Mouse (Mus musculus) MEL (cell line): Measurements from ENCODE around the gene Gdf7. TPM values are rescaled to one million over a fixed set of nuclear protein-coding genes. Genes with fewer than 3 reads are reported as not detected.

ENCODE experiments used
- DNase-seq: peaks from one replicate; pipeline ENCODE4 v3.0.0; 2011; ENCODE audit warnings: low read depth, low spot score
- H3K27ac ChIP-seq: 2 replicates; pipeline ENCODE4 v1.5.1; 2012; ENCODE audit warnings: low read depth, mild to moderate bottlenecking, control low read depth, low read length, moderate library complexity; ENCODE audit not compliant: control insufficient read depth
- H3K27me3 ChIP-seq, 2 experiments: fragments of 150-350 bp in 1 of 2; sonication (generic) in 1 of 2; 2 replicates each; pipeline ENCODE4 v1.6.1; 2012; ENCODE audit warnings: low read length in 2 of 2, mild to moderate bottlenecking in 2 of 2, improper control_type of control experiment in 1 of 2, moderate library complexity in 1 of 2; ENCODE audit not compliant: insufficient read depth in 2 of 2, control insufficient read depth in 1 of 2
- H3K36me3 ChIP-seq, 2 experiments: 2 replicates each; pipeline ENCODE4 v1.6.1; 2012 to 2014; ENCODE audit warnings: low read length in 2 of 2, improper control_type of control experiment in 1 of 2, inconsistent platforms in 1 of 2, mild to moderate bottlenecking in 1 of 2; ENCODE audit not compliant: insufficient read depth in 2 of 2, control insufficient read depth in 1 of 2
- H3K4me1 ChIP-seq, 2 experiments: fragments of 150-350 bp in 1 of 2; sonication (generic) in 1 of 2; 2 replicates each; pipeline ENCODE4 v1.6.1; 2012; ENCODE audit warnings: low read length in 2 of 2, improper control_type of control experiment in 1 of 2, mild to moderate bottlenecking in 1 of 2; ENCODE audit not compliant: insufficient read depth in 2 of 2, control insufficient read depth in 1 of 2
- H3K4me3 ChIP-seq, 2 experiments: fragments of 150-350 bp in 1 of 2; sonication (generic) in 1 of 2; 2 replicates each; pipeline ENCODE4 v1.5.1; 2012; ENCODE audit warnings: low read depth in 2 of 2, low read length in 2 of 2, mild to moderate bottlenecking in 2 of 2, moderate library complexity in 2 of 2, control low read depth in 1 of 2, improper control_type of control experiment in 1 of 2; ENCODE audit not compliant: control insufficient read depth in 1 of 2, insufficient read depth in 1 of 2
- H3K79me2 ChIP-seq: 2 replicates; pipeline ENCODE4 v1.6.1; 2012; ENCODE audit warnings: mild to moderate bottlenecking, low read length, moderate library complexity; ENCODE audit not compliant: control insufficient read depth, poor library complexity, insufficient read depth
- H3K9ac ChIP-seq: 2 replicates; pipeline ENCODE4 v1.6.1; 2012; ENCODE audit warnings: low read depth, mild to moderate bottlenecking, control low read depth, low read length, moderate library complexity; ENCODE audit not compliant: control insufficient read depth, poor library complexity, severe bottlenecking
- H3K9me3 ChIP-seq: fragments of 150-350 bp; sonication (generic); replicated peaks from 2 replicates; pipeline ENCODE4 v1.6.1; 2012; ENCODE audit warnings: mild to moderate bottlenecking, low read length, improper control_type of control experiment, moderate library complexity; ENCODE audit not compliant: insufficient read depth
- BHLHE40 ChIP-seq: IDR thresholded peaks from 2 replicates; pipeline ENCODE4 v1.6.1; 2012; ENCODE audit warnings: low read depth, mild to moderate bottlenecking, inconsistent platforms, low read length, improper control_type of control experiment, borderline replicate concordance
- CHD1 ChIP-seq: IDR thresholded peaks from 2 replicates; pipeline ENCODE4 v1.6.1; 2012; ENCODE audit warnings: low read depth, mild to moderate bottlenecking, inconsistent platforms, low read length, improper control_type of control experiment
- CTCF ChIP-seq, 3 experiments: IDR thresholded peaks in 2 of 3; conservative IDR thresholded peaks in 1 of 3; 2 replicates each; pipeline ENCODE4 v1.5.1; 2011 to 2012; ENCODE audit warnings: low read length in 3 of 3, low read depth in 2 of 3, mild to moderate bottlenecking in 2 of 3, improper control_type of control experiment in 1 of 3, inconsistent platforms in 1 of 3, mixed read lengths in 1 of 3, moderate library complexity in 1 of 3; ENCODE audit not compliant: control insufficient read depth in 1 of 3, insufficient read depth in 1 of 3, poor library complexity in 1 of 3, severe bottlenecking in 1 of 3
- E2F4 ChIP-seq: IDR thresholded peaks from 2 replicates; pipeline ENCODE4 v1.6.1; 2011; ENCODE audit warnings: low read depth, low read length, improper control_type of control experiment, borderline replicate concordance
- EP300 ChIP-seq, 2 experiments: IDR thresholded peaks; 2 replicates each; pipeline ENCODE4 v1.6.1; 2011; ENCODE audit warnings: improper control_type of control experiment in 2 of 2, low read length in 2 of 2, low read depth in 1 of 2, mild to moderate bottlenecking in 1 of 2
- ETS1 ChIP-seq: IDR thresholded peaks from 2 replicates; pipeline ENCODE4 v1.6.1; 2012; ENCODE audit warnings: low read depth, mild to moderate bottlenecking, inconsistent platforms, low read length, improper control_type of control experiment, moderate library complexity
- KAT2A ChIP-seq: conservative IDR thresholded peaks from 2 replicates; pipeline ENCODE4 v1.6.1; 2012; ENCODE audit warnings: low read depth, low read length, improper control_type of control experiment, inconsistent platforms
- MAFK ChIP-seq: IDR thresholded peaks from 2 replicates; pipeline ENCODE4 v1.6.1; 2011; ENCODE audit warnings: low read depth, mild to moderate bottlenecking, low read length, improper control_type of control experiment, borderline replicate concordance
- MAX ChIP-seq: IDR thresholded peaks from 2 replicates; pipeline ENCODE4 v1.6.1; 2011; ENCODE audit warnings: low read length, improper control_type of control experiment
- MAZ ChIP-seq: IDR thresholded peaks from 2 replicates; pipeline ENCODE4 v1.6.1; 2012; ENCODE audit warnings: low read depth, mild to moderate bottlenecking, inconsistent platforms, low read length, improper control_type of control experiment
- MEF2A ChIP-seq: IDR thresholded peaks from 2 replicates; pipeline ENCODE4 v1.6.1; 2014; ENCODE audit warnings: low read depth, mild to moderate bottlenecking, inconsistent platforms, low read length, improper control_type of control experiment; ENCODE audit not compliant: poor library complexity, insufficient replicate concordance, severe bottlenecking; ENCODE audit errors: extremely low read depth
- MXI1 ChIP-seq: IDR thresholded peaks from 2 replicates; pipeline ENCODE4 v1.6.1; 2011; ENCODE audit warnings: mild to moderate bottlenecking, low read depth, low read length, improper control_type of control experiment
- MYC ChIP-seq: IDR thresholded peaks from 2 replicates; pipeline ENCODE4 v1.6.1; 2011; ENCODE audit warnings: low read depth, mild to moderate bottlenecking, low read length, improper control_type of control experiment, moderate library complexity
- POLR2A ChIP-seq, 2 experiments: IDR thresholded peaks; 2 replicates each; pipeline ENCODE4 v1.6.1; 2011 to 2012; ENCODE audit warnings: low read length in 2 of 2, mild to moderate bottlenecking in 2 of 2, control low read depth in 1 of 2, improper control_type of control experiment in 1 of 2, low read depth in 1 of 2, moderate library complexity in 1 of 2; ENCODE audit not compliant: control insufficient read depth in 1 of 2, insufficient read depth in 1 of 2, poor library complexity in 1 of 2
- RAD21 ChIP-seq: IDR thresholded peaks from 2 replicates; pipeline ENCODE4 v1.6.1; 2011; ENCODE audit warnings: mild to moderate bottlenecking, low read depth, low read length, improper control_type of control experiment
- SIN3A ChIP-seq: IDR thresholded peaks from 2 replicates; pipeline ENCODE4 v1.6.1; 2012; ENCODE audit warnings: low read length, improper control_type of control experiment, inconsistent platforms
- TAL1 ChIP-seq: IDR thresholded peaks from 2 replicates; pipeline ENCODE4 v1.6.1; 2012; ENCODE audit warnings: mild to moderate bottlenecking, inconsistent platforms, low read length, moderate library complexity, mixed read lengths
- TCF12 ChIP-seq: IDR thresholded peaks from 2 replicates; pipeline ENCODE4 v1.6.1; 2014; ENCODE audit warnings: low read depth, mild to moderate bottlenecking, inconsistent platforms, low read length, improper control_type of control experiment, moderate library complexity
- UBTF ChIP-seq: IDR thresholded peaks from 2 replicates; pipeline ENCODE4 v1.6.1; 2012; ENCODE audit warnings: low read depth, mild to moderate bottlenecking, inconsistent platforms, low read length, improper control_type of control experiment, moderate library complexity, borderline replicate concordance; ENCODE audit not compliant: insufficient read depth
- USF1 ChIP-seq: IDR thresholded peaks from 2 replicates; pipeline ENCODE4 v1.6.1; 2014; ENCODE audit warnings: low read depth, mild to moderate bottlenecking, inconsistent platforms, low read length, improper control_type of control experiment, moderate library complexity
- USF2 ChIP-seq, 2 experiments: IDR thresholded peaks; 2 replicates each; pipeline ENCODE4 v1.6.1; 2011 to 2012; ENCODE audit warnings: improper control_type of control experiment in 2 of 2, low read length in 2 of 2, borderline replicate concordance in 1 of 2, inconsistent platforms in 1 of 2, low read depth in 1 of 2, mild to moderate bottlenecking in 1 of 2; ENCODE audit not compliant: insufficient read depth in 1 of 2
- ZKSCAN1 ChIP-seq: IDR thresholded peaks from 2 replicates; pipeline ENCODE4 v1.6.1; 2012; ENCODE audit warnings: low read depth, mild to moderate bottlenecking, inconsistent platforms, low read length, improper control_type of control experiment, moderate library complexity
- polyA plus RNA-seq, 2 experiments: library from polyadenylated mRNA; stranded (reverse) in 1 of 2; unstranded in 1 of 2; fragments of >175 nt in 1 of 2; fragments of >200 nt in 1 of 2; gene quantifications; 2 replicates each; pipeline versions ENCODE4 v1.2.1 to v1.2.4; 2012; ENCODE audit warnings: low replicate concordance in 2 of 2, low read depth in 1 of 2; ENCODE audit not compliant: insufficient read length in 2 of 2, insufficient read depth in 1 of 2, missing spikeins in 1 of 2
- total RNA-seq: library from RNA; depleted of rRNA; stranded (reverse); fragments of 300-350 nt; gene quantifications from 2 replicates; pipeline ENCODE4 v1.2.3, GENCODE M21; 2012

Gdf7 gene
- total and polyA plus RNA-seq, 3 experiments: not detected

- Histone ChIP-seq H3K79me2 (no peaks in the 10 kb centered on the region), H3K9me3 (no peaks in the 10 kb centered on the region), H3K27ac (no peak overlapping the region), H3K9ac (no peak overlapping the region), H3K27me3 (no peaks in the 10 kb centered on the region), H3K4me1 (peaks cover 0 to 6% of the 10 kb centered on the region in 2 experiments; a peak in 2 of 4 replicates), H3K4me3 (no peak overlapping the region), H3K36me3 (no peaks in the 10 kb centered on the region)
- TF ChIP-seq UBTF: no peak
- no peak for TF ChIP-seq MAFK
- TF ChIP-seq MEF2A: no peak
- TF ChIP-seq KAT2A: no peak
- TF ChIP-seq TAL1: no peak
- TF ChIP-seq MXI1: no peak
- no peak for TF ChIP-seq MAX
- TF ChIP-seq CHD1: no peak
- TF ChIP-seq TCF12: no peak
- no peak for TF ChIP-seq EP300 (IDR thresholded peaks at IDR 0.05; ENCODE audit: low read depth in 1 of 2, low read length in 2 of 2)
- TF ChIP-seq POLR2A (IDR thresholded peaks at IDR 0.05; ENCODE audit: control insufficient read depth in 1 of 2, insufficient read depth in 1 of 2, low read depth in 1 of 2, low read length in 2 of 2, poor library complexity in 1 of 2): no peak
- DNase-seq: no peak
These were observed 10.4 kb downstream of the Gdf7 start for GRCm38 (mm10) chr12:8291157-8291853.

GRCm38 (mm10) chr12:8289499-8289898 lies 12.3 kb downstream of the Gdf7 start:
- H3K27ac ChIP-seq: no peak overlapping the region

More at GRCm38 (mm10) chr12:8289499-8289898, 12.3 kb downstream of the Gdf7 start:
- Histone ChIP-seq H3K27me3 (no peaks in the 10 kb centered on the region), H3K4me1 (no peaks in the 10 kb centered on the region), H3K36me3 (no peaks in the 10 kb centered on the region), H3K79me2 (no peaks in the 10 kb centered on the region), H3K9ac (no peak overlapping the region), H3K4me3 (no peak overlapping the region), H3K9me3 (no peaks in the 10 kb centered on the region)
- no peak for TF ChIP-seq MYC
- TF ChIP-seq USF2 (IDR thresholded peaks at IDR 0.05; ENCODE audit: borderline replicate concordance in 1 of 2, insufficient read depth in 1 of 2, low read depth in 1 of 2, low read length in 2 of 2): no peak
- no peak for TF ChIP-seq E2F4
- no peak for TF ChIP-seq RAD21
- TF ChIP-seq KAT2A: no peak
- TF ChIP-seq ETS1: no peak
- TF ChIP-seq MAFK: no peak
- no peak for TF ChIP-seq CTCF (IDR thresholded peaks at IDR 0.05 in 2 of 3, conservative IDR thresholded peaks at IDR 0.05 in 1 of 3; ENCODE audit: control insufficient read depth in 1 of 3, insufficient read depth in 1 of 3, low read depth in 2 of 3, low read length in 3 of 3, poor library complexity in 1 of 3, severe bottlenecking in 1 of 3)
- no peak for TF ChIP-seq USF1
- no peak for TF ChIP-seq MEF2A
- no peak for TF ChIP-seq BHLHE40
- no peak for TF ChIP-seq EP300 (IDR thresholded peaks at IDR 0.05; ENCODE audit: low read depth in 1 of 2, low read length in 2 of 2)
- no peak for TF ChIP-seq ZKSCAN1
- TF ChIP-seq MAZ: no peak
- no peak for TF ChIP-seq SIN3A
- no peak for DNase-seq
